Mouse (Mus musculus) liver, adult (tissue): Measurements from ENCODE around the gene Kat2a.

Source experiments
- GATA4 ChIP-seq: IDR thresholded peaks from 2 replicates; pipeline ENCODE4 v1.6.1; 2014; ENCODE audit warnings: mild to moderate bottlenecking, low read length; ENCODE audit not compliant: insufficient replicate concordance

Gene Kat2a

DNA sequence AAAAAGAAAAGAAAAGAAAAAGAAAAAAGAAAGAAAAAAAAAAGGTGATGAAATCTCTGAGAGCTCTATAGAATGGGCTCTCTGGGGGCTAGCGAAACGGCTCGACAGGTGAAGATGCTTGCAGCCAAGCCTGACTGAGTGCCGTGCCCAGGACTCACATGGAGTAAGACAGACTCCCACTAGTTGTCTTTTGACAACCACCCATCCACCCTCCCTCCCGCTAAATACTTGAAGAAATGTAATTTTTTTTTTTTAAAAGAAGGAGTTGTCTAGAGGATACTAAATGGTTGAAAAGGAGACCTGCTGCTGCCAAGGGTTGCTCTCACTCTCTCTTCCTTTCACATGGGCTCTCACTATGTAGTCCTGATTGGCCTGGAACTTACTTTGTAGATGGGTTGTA, 26.5 kb upstream of the Kat2a start:
- TF ChIP-seq GATA4 = no peak

GRCm38 (mm10) chr11:100738066-100738604, 25.9 kb upstream of the Kat2a start, which contains the start of gene Rab5c:
Rab5c (minus strand) TSS chr11:100738215.
- TF ChIP-seq GATA4 = peak; percentile 80; the same call in 1 of the 2 replicates

DNA sequence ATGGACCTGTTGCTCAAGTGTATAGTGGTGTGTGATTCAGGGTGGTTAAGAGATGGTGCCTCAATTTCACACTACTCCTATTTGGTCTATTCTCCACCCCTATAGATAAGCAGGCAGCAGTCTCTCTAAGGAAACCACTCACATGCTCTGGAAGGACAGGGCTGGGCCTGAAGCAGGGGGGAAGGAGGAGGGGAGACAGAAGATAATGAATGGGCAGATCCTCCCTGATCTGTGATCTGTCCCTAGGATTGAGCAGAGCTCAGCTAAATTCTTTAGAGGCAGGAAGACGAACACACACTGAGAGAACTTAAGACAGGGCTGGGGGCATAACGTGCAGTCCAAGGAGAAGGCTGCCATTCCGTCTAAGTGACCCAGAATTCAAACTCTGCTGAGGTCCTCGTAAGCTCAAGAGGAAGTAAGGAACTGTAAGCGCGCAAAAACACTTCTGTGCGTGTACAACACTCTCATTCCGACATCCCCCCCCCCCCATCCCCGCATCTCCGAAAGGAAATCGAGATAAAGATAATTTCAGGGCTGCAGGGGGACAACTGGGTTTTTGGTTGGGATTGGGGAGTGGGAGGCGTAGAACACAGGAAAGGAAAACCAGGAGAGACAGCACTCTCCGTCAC, 25.0 kb upstream of the Kat2a start:
- TF ChIP-seq GATA4 = peak; percentile 69

GRCm38 (mm10) chr11:100736746-100737080, 24.4 kb upstream of the Kat2a start:
- no peak for TF ChIP-seq GATA4

DNA sequence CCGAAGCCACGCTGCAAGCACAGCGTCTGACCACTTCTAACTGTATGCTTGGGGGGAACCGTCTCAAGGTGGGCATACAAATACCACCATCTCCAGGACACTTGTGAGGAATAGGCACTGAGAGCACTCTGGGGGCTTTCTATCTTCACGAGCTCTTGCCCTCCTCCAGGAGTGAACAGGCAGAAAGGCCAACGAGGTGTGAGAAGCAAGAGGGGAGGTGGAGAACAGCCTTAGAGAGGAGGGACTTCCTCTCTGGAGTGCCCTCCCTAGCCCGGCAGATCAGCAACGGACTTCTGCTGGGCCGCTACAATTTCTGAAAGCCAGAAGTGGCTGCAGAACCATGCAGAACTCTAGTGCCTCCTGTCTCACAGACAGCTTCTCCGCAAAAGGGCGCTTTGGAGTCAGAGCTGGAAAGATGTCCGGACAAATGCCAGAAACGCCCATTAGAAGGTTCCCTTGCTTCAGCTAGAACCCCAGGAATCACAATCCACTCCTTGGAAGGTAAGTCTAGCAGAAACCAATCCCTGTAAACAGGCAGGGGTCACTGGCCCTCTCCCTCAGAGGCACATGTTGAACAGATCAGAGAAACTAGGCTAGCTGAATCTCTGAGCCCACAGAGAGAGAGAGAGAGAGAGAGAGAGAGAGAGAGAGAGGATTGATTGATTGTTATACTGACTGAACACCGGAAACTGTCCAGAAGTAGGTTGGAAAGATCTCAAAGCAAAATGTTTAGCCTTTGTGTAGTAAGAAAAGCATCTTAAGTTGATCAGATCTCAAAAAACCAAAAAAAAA, 23.9 kb upstream of the Kat2a start:
- no peak for TF ChIP-seq GATA4

DNA sequence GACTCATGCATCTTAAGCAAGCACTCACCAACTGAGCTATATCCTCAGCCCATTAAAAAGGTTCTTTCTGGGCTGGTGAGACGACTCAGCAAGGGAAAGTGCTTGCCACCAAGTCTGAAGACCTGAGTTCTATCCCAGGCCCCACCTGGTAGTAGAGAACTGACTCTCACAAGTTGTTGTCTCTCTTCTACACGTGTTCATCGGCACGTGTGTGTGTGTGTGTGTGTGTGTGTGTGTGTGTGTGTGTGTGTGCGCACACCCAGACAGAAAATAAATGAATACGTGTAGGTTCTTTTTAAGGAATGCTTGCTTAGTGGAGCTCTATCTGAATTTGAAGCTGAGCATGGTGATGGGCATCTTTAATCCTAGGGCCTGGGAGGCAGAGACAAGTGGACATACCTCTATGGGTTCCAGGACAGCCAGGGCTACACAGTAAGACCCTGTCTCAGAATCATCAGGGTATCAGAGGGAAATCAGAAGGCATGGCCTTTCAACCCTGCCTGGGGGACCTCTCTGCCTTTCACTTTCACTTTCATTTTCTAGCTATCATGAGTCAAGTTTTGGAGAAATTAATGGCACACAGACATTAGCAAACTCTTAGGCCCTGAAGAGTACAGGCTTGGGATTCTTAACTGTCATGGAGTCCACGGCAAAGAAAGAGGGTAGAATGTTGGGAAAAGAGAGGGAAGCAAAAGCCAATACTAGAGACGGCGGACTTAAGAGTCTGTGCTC, 23.0 kb upstream of the Kat2a start:
- TF ChIP-seq GATA4 = no peak

DNA sequence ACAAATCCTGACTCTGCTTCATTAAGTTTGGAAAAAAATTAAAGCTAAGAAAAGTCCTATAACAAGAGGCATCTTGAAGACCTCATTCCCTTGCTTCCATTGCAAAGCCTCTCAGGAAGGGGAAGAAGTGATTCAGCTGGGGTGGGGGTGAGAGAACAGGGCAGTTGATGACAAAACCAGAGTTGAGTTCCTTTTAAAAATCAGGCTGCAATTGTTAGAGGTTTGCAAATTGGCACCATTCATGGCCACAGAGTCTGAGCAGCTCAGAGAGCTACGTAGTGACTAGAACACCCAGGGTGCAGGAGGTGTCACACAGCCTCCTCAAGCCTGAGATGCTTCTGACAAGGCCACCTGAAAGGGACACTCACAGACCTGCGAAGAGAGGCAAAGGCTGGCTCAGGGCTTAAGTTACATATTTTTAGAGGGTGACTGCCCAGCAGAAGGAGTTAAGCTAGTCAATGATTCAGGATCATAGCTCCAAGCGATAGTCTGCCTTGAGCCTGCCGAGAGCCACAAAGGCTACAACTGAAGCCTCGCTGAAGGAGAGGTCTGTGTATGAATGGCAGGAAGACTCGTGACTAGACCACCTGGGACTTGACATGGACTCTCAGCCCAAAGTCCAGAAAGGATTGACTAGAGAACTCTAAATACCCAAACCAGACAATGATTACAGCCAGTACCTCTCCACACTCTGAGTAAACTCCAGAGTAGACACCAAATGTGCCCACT, 18.4 kb upstream of the Kat2a start:
- TF ChIP-seq GATA4 = no peak

- no peak for TF ChIP-seq GATA4
These were observed 17.7 kb upstream of the Kat2a start for GRCm38 (mm10) chr11:100729976-100730375.

GRCm38 (mm10) chr11:100728601-100729000, 16.3 kb upstream of the Kat2a start:
- no peak for TF ChIP-seq GATA4

DNA sequence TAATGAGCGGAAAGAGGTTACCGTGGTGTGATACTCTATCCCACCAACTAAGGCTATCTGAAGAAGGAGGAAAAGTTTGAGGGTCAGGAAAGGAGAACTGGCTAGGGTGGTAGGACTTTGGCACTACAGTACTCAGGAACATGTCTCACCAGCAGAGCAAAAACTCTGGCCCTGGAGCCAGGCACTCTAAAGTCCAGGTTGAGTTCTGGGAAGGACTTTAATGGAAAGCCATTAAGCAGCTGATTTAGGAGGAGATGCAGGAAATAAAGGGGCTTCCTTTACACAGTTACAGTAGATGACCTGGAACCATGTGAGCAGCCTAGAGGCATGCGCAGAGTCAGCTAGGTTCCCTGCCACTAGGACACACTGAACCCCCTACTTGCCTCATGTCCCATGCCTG, 14.9 kb upstream of the Kat2a start:
- no peak for TF ChIP-seq GATA4

GRCm38 (mm10) chr11:100724919-100725512, 12.8 kb upstream of the Kat2a start:
- peak; percentile 77; the same call in 1 of the 2 replicates for TF ChIP-seq GATA4

GRCm38 (mm10) chr11:100722493-100723028, 10.3 kb upstream of the Kat2a start:
- TF ChIP-seq GATA4 = no peak

DNA sequence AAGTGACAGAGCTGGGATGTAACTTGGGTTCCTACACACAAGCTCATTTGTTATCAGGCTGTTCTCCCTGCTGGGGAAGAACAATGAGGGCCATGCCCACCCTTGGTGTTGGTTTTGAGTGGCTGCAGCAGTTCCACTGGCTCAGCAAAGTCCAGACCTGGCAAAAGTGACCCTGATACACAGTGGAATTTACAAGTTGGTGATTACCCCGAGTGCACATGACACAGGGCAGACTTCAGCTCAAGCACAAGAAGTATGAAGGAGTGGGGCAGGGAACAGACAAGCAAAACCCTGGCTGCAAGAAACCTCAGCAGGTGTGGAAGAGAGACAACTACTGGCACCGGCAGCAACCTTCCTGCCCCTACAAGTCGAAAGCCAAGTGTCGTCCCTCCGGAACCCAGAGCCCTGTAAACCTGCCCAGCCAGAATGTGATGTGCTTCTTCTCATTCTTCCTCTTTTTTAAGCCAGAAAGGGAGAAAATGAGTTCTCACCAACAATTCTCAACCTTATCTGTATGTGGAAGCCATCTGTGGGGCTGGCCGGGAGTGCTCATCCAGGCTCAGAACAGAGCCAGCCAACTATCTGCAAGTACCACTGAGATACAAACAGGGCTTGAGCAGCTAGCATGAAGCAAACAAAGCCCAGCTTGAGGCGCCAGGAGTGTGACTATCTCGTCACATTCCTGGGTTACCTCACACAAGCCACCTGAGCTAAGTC, 9.7 kb upstream of the Kat2a start:
- no peak for TF ChIP-seq GATA4

- TF ChIP-seq GATA4 = peak; percentile 32; the same call in 1 of the 2 replicates
These were observed 9.0 kb upstream of the Kat2a start for GRCm38 (mm10) chr11:100721254-100721653.
